Mouse (Mus musculus) right cerebral cortex, postnatal 4 days (tissue): ENCODE data around the gene 4931428L18Rik.

Experiments used
- DNase-seq: peaks from one replicate; pipeline ENCODE4 v3.0.0-alpha.2; 2022

Gene 4931428L18Rik

GRCm38 (mm10) chr1:31150546-31150945, 71.9 kb downstream of the 4931428L18Rik start:
- DNase-seq = no peak

GRCm38 (mm10) chr1:31149671-31150070, 72.8 kb downstream of the 4931428L18Rik start:
- DNase-seq = no peak

- no peak for DNase-seq
Observed at GRCm38 (mm10) chr1:31143571-31143970, 78.9 kb downstream of the 4931428L18Rik start.

- no peak for DNase-seq
Observed at GRCm38 (mm10) chr1:31142288-31143094, 80.0 kb downstream of the 4931428L18Rik start.

- DNase-seq = no peak
Observed at GRCm38 (mm10) chr1:31138387-31138786, 84.1 kb downstream of the 4931428L18Rik start.

GRCm38 (mm10) chr1:31113466-31113865, 109.0 kb downstream of the 4931428L18Rik start:
- DNase-seq = no peak

GRCm38 (mm10) chr1:31107961-31108360, 114.5 kb downstream of the 4931428L18Rik start:
- no peak for DNase-seq

- peak; percentile 4 for DNase-seq
Observed at GRCm38 (mm10) chr1:31102863-31103657, 119.4 kb downstream of the 4931428L18Rik start.

GRCm38 (mm10) chr1:31102280-31102679, 120.2 kb downstream of the 4931428L18Rik start:
- no peak for DNase-seq

- no peak for DNase-seq
Observed at GRCm38 (mm10) chr1:31097208-31097607, 125.3 kb downstream of the 4931428L18Rik start.

- no peak for DNase-seq
Observed at GRCm38 (mm10) chr1:31096466-31096793, 126.1 kb downstream of the 4931428L18Rik start.

- DNase-seq = no peak
Observed at GRCm38 (mm10) chr1:31095706-31096465, 126.6 kb downstream of the 4931428L18Rik start.

- no peak for DNase-seq
Observed at GRCm38 (mm10) chr1:31094792-31095191, 127.7 kb downstream of the 4931428L18Rik start.

- no peak for DNase-seq
Observed at GRCm38 (mm10) chr1:31093939-31094338, 128.5 kb downstream of the 4931428L18Rik start.

GRCm38 (mm10) chr1:31088686-31089085, 133.8 kb downstream of the 4931428L18Rik start:
- DNase-seq = no peak

- no peak for DNase-seq
Observed at GRCm38 (mm10) chr1:31072523-31073370, 149.7 kb downstream of the 4931428L18Rik start.

GRCm38 (mm10) chr1:31071209-31071608, 151.3 kb downstream of the 4931428L18Rik start:
- no peak for DNase-seq

GRCm38 (mm10) chr1:31064817-31065740, 157.4 kb downstream of the 4931428L18Rik start:
- peak; percentile 50 for DNase-seq

GRCm38 (mm10) chr1:31059806-31060205, 162.7 kb downstream of the 4931428L18Rik start:
- no peak for DNase-seq

GRCm38 (mm10) chr1:31058861-31059351, 163.6 kb downstream of the 4931428L18Rik start:
- DNase-seq = no peak

- DNase-seq = no peak
Observed at GRCm38 (mm10) chr1:31058196-31058595, 164.3 kb downstream of the 4931428L18Rik start.
